Mouse (Mus musculus) midbrain, embryonic 11.5 days (tissue): ENCODE results near the gene Mettl11b. TPM values are rescaled to one million over a fixed set of nuclear protein-coding genes. Genes with fewer than 3 reads are reported as not detected.

ENCODE experiments used
- ATAC-seq: fragments of 200-750 bp; cut with Nextera tagmentation; 2 replicates; pipeline ENCODE4 v1.8.0; 2017; ENCODE audit warnings: moderate TSS enrichment, moderate library complexity; ENCODE audit not compliant: low FRiP score
- DNase-seq: peaks from one replicate; pipeline ENCODE4 v3.0.0; 2015; ENCODE audit warnings: low spot score; ENCODE audit errors: missing footprints
- H3K27ac ChIP-seq: fragments of 300-500 bp; sonication (generic); 2 replicates; pipeline ENCODE4 v1.5.1; 2014; ENCODE audit warnings: low read depth, low read length
- H3K27me3 ChIP-seq: fragments of 300-500 bp; sonication (generic); 2 replicates; pipeline ENCODE4 v1.6.1; 2014; ENCODE audit warnings: mild to moderate bottlenecking, low read length, moderate library complexity, mixed read lengths; ENCODE audit not compliant: control insufficient read depth, insufficient read depth
- H3K36me3 ChIP-seq: fragments of 300-500 bp; sonication (generic); 2 replicates; pipeline ENCODE4 v1.6.1; 2014; ENCODE audit warnings: mild to moderate bottlenecking, low read length, moderate library complexity, mixed read lengths; ENCODE audit not compliant: control insufficient read depth, insufficient read depth
- H3K4me1 ChIP-seq: fragments of 300-500 bp; sonication (generic); 2 replicates; pipeline ENCODE4 v1.6.1; 2014; ENCODE audit warnings: low read length; ENCODE audit not compliant: control insufficient read depth, insufficient read depth
- H3K4me2 ChIP-seq: fragments of 300-500 bp; sonication (generic); 2 replicates; pipeline ENCODE4 v1.6.1; 2014; ENCODE audit warnings: mild to moderate bottlenecking, moderate library complexity
- H3K4me3 ChIP-seq: fragments of 300-500 bp; sonication (generic); 2 replicates; pipeline ENCODE4 v1.5.1; 2014; ENCODE audit warnings: low read depth, low read length
- H3K9ac ChIP-seq: fragments of 300-500 bp; sonication (generic); 2 replicates; pipeline ENCODE4 v1.6.1; 2014; ENCODE audit warnings: low read length
- H3K9me3 ChIP-seq: fragments of 300-500 bp; sonication (generic); 2 replicates; pipeline ENCODE4 v1.6.1; 2016; ENCODE audit warnings: low read length; ENCODE audit not compliant: control insufficient read depth
- WGBS: fragments of 180-500 bp; shearing (Covaris S2); extraction: QIAGEN DNeasy Blood & Tissue Kit; methylation state at CpG from one replicate; pipeline ENCODE4 v1.1.7; 2014; 5-methylcytosine and 5-hydroxymethylcytosine counted together
- polyA plus RNA-seq: library from polyadenylated mRNA; unstranded; fragments of >200 nt; fragmentation: Nextera tagmentation; extraction: Ambion mirVana; gene quantifications from 2 replicates; pipeline ENCODE4 v1.2.1, GENCODE M21; 2014

Gene Mettl11b
- polyA plus RNA-seq, 1 experiment from 2014 or later, result 0.41 TPM

DNA sequence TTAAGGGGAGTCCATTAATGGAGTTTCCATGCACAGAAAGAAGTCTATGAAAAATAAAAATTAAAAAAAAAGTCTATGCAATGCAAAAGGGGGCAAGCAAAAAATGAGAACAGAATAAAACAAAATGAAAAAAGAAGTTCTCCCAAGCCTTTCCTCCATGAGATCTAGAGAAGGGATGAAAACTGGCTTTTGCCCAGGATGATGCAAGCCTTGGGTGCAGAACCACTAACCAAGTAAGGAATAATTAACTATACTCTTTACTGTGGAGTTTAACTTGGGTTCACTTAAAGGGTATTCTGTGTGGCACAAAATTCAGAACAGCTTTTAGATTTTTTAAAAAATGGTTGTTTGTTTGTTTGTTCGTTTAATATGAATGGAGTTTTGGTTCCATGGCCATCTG lies 62.6 kb downstream of the Mettl11b start:
- no peaks in the 10 kb centered on the region for H3K4me1 ChIP-seq
- no peak overlapping the region for H3K9ac ChIP-seq
- H3K27me3 ChIP-seq, result no peaks in the 10 kb centered on the region
- no peak overlapping the region for H3K4me2 ChIP-seq
- H3K9me3 ChIP-seq, result no peaks in the 10 kb centered on the region
- no peak overlapping the region for H3K27ac ChIP-seq
- no peaks in the 10 kb centered on the region for H3K36me3 ChIP-seq
- DNase-seq (no peak), ATAC-seq (no peak)
- H3K4me3 ChIP-seq, result no peak overlapping the region
- 88% methylated on average over 1 of the region's 1 CpGs for WGBS

DNA sequence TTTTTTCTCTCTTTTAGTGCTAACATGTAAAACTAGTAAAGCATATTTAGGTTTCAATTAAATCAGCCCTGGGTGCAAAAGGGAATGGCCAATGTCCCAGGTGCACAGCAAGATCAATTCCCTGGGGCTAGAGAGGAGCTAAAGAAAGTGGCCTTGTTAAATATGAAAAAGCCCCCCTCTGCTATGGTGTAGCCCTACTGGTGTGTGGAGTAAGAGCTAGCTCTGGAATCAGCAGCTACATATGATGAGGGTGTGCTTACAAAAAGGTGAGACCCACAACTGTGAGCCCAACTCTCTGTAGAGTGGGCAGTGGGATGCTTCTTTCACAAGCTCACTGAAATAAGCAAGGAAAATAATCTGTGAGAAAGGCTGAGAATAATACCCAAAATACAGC lies 66.5 kb downstream of the Mettl11b start:
- H3K4me1 ChIP-seq, result no peaks in the 10 kb centered on the region
- DNase-seq, result no peak

DNA sequence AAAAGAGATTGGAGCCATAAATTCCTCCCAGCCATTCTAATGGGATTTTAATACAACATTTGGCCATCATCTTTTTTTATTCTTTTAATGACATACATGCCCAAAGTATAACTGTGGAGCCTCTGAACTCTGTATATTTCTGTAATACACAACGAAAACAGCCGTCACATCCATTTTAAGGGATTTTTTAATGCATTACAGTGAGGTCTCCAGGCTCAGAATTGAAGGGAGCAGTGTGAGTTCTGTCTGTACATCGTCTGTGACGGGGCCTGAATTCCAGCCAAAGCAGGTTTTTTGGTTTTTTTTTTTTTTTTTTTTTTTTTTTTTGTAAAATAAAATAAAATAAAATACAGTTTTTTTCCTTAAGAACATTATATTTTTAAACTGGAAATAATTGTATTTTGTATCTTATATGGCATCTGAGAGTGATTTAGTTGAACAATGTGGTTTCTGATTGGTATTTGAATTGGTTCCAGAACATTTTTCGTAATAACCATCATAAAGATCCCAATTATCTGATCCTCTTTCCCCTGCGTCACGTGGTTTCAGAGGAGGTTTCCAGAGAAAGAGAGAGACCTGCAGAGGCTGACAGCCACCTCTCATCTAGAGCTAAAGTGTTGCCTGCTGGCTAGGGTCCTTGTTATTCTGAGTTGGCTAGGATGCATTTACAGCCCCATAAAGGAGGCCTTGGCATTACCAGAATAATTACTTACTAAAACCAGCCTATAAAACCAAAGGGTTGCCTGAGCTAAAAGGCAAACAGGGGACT lies 67.1 kb downstream of the Mettl11b start:
- ATAC-seq (no peak), DNase-seq (no peak)
- Histone ChIP-seq H3K4me1 (no peaks in the 10 kb centered on the region), H3K4me3 (no peak overlapping the region), H3K27me3 (no peaks in the 10 kb centered on the region), H3K9ac (no peak overlapping the region), H3K9me3 (no peaks in the 10 kb centered on the region), H3K36me3 (no peaks in the 10 kb centered on the region), H3K27ac (no peak overlapping the region), H3K4me2 (no peak overlapping the region)
- WGBS, result 83% methylated on average over 7 of the region's 7 CpGs

More for the DNA sequence above, 66.5 kb downstream of the Mettl11b start:
- no peaks in the 10 kb centered on the region for H3K36me3 ChIP-seq
- ATAC-seq, result no peak
- no peaks in the 10 kb centered on the region for H3K9me3 ChIP-seq
- H3K27ac ChIP-seq, result no peak overlapping the region
- no peak overlapping the region for H3K4me2 ChIP-seq
- no peaks in the 10 kb centered on the region for H3K27me3 ChIP-seq
- H3K9ac ChIP-seq, result no peak overlapping the region
- H3K4me3 ChIP-seq, result no peak overlapping the region

DNA sequence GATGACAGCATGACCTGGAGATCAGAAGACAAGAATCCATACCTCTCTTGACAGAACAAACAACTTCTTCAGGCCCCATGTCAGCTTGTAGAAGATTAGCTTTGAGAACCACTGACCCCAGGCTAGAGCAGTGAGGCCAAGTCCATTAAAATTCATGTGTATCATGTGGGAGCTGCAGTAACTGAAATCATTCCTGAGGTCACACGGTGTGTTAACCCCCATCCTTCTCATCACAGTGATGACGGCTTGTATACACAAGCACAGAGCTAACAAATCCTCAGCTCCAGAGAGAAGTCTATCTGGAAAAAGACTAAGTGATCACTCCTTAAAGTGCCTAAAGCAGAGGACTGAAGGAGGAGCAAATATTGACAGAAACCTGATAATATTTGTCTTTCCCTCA lies 68.0 kb downstream of the Mettl11b start:
- Histone ChIP-seq H3K9ac (no peak overlapping the region), H3K4me3 (no peak overlapping the region), H3K27me3 (no peaks in the 10 kb centered on the region), H3K4me2 (no peak overlapping the region), H3K4me1 (no peaks in the 10 kb centered on the region), H3K36me3 (no peaks in the 10 kb centered on the region), H3K9me3 (no peaks in the 10 kb centered on the region), H3K27ac (no peak overlapping the region)
- WGBS, result 57% methylated on average over 2 of the region's 2 CpGs
- ATAC-seq (peak; percentile 89), DNase-seq (no peak)

- Histone ChIP-seq H3K4me3 (no peak overlapping the region), H3K27me3 (no peaks in the 10 kb centered on the region), H3K9ac (no peak overlapping the region), H3K27ac (no peak overlapping the region), H3K36me3 (no peaks in the 10 kb centered on the region), H3K4me1 (no peaks in the 10 kb centered on the region), H3K9me3 (no peaks in the 10 kb centered on the region), H3K4me2 (no peak overlapping the region)
- DNase-seq (no peak), ATAC-seq (no peak)
- 92% methylated on average over 5 of the region's 5 CpGs for WGBS
Observed at GRCm38 (mm10) chr1:163656432-163656831, 68.6 kb downstream of the Mettl11b start.

Other genes starting within 250 kb of the Mettl11b start
- 55.8 and 63.0 TPM in 2 replicates for gene Kifap3, start 54.4 kb upstream of the Mettl11b start, polyA plus RNA-seq
- gene Scyl3, start 203.9 kb upstream of the Mettl11b start, polyA plus RNA-seq, result 20.0 and 21.1 TPM in 2 replicates